Mouse (Mus musculus) ES-E14 (cell line): ENCODE data around the gene Wdr75. TPM values are rescaled to one million over a fixed set of nuclear protein-coding genes. Genes with fewer than 3 reads are reported as not detected.

Experiments
- DNase-seq: peaks from one replicate; pipeline ENCODE4 v3.0.0-alpha.2; 2013; ENCODE audit warnings: low read depth, low spot score
- H3K27ac ChIP-seq: 2 replicates; pipeline ENCODE4 v1.5.1; 2012; ENCODE audit warnings: low read depth, mild to moderate bottlenecking, low read length, moderate library complexity, mixed read lengths; ENCODE audit not compliant: poor library complexity, insufficient read depth, severe bottlenecking
- H3K36me3 ChIP-seq: 2 replicates; pipeline ENCODE4 v1.6.1; 2012; ENCODE audit warnings: mild to moderate bottlenecking, low read length, moderate library complexity, mixed read lengths; ENCODE audit not compliant: control insufficient read depth, poor library complexity, insufficient read depth, severe bottlenecking
- H3K4me1 ChIP-seq, 2 experiments: fragments of 150-350 bp in 1 of 2; sonication (generic) in 1 of 2; 2 replicates each; pipeline ENCODE4 v1.6.1; 2012; ENCODE audit warnings: low read length in 2 of 2, mild to moderate bottlenecking in 1 of 2, mixed read lengths in 1 of 2; ENCODE audit not compliant: control insufficient read depth in 2 of 2, insufficient read depth in 2 of 2, poor library complexity in 1 of 2
- H3K4me3 ChIP-seq, 2 experiments: fragments of 150-350 bp in 1 of 2; sonication (generic) in 1 of 2; 2 replicates each; pipeline ENCODE4 v1.5.1; 2012; ENCODE audit warnings: low read length in 2 of 2, low read depth in 1 of 2, mild to moderate bottlenecking in 1 of 2, mixed read lengths in 1 of 2; ENCODE audit not compliant: insufficient read depth in 1 of 2, poor library complexity in 1 of 2, severe bottlenecking in 1 of 2
- H3K9ac ChIP-seq: 2 replicates; pipeline ENCODE4 v1.6.1; 2012; ENCODE audit warnings: low read depth, mild to moderate bottlenecking, low read length, mixed read lengths; ENCODE audit not compliant: poor library complexity, insufficient read depth, severe bottlenecking
- H3K9me3 ChIP-seq: fragments of 150-350 bp; sonication (generic); 2 replicates; pipeline ENCODE4 v1.6.1; 2012; ENCODE audit warnings: low read depth, mild to moderate bottlenecking, low read length; ENCODE audit not compliant: control insufficient read depth, insufficient read depth
- CHD2 ChIP-seq: IDR thresholded peaks from 2 replicates; pipeline ENCODE4 v1.6.1; 2014; ENCODE audit warnings: mild to moderate bottlenecking, low read depth, low read length, inconsistent platforms
- HCFC1 ChIP-seq: IDR thresholded peaks from 2 replicates; pipeline ENCODE4 v1.6.1; 2012; ENCODE audit warnings: low read length, inconsistent platforms, borderline replicate concordance; ENCODE audit not compliant: insufficient read depth
- MAFK ChIP-seq: IDR thresholded peaks from 2 replicates; pipeline ENCODE4 v1.6.1; 2014; ENCODE audit warnings: mild to moderate bottlenecking, low read depth, low read length, inconsistent platforms; ENCODE audit not compliant: insufficient read depth
- ZC3H11A ChIP-seq: IDR thresholded peaks from 2 replicates; pipeline ENCODE4 v1.6.1; 2012; ENCODE audit warnings: low read depth, mild to moderate bottlenecking, inconsistent platforms, low read length, borderline replicate concordance
- ZNF384 ChIP-seq: IDR thresholded peaks from 2 replicates; pipeline ENCODE4 v1.6.1; 2012; ENCODE audit warnings: low read depth, low read length, inconsistent platforms
- in situ Hi-C, 2 experiments: fragments of 600-800 bp; cut with MboI; formaldehyde crosslinking; loops; one replicate each; pipeline ENCODE4 v1.15.1; 2025; ENCODE audit warnings: low sequenced_read_pairs in 2 of 2, inconsistent platforms in 1 of 2; ENCODE audit not compliant: unreplicated experiment in 2 of 2
- total RNA-seq: library from RNA; depleted of rRNA; stranded (reverse); fragments of 300-350 nt; gene quantifications from 2 replicates; pipeline ENCODE4 v1.2.3, GENCODE M21; 2012

The Wdr75 gene
- total RNA-seq, 1 experiment = 128 TPM

GRCm38 (mm10) chr1:45863641-45864040 is 68.7 kb downstream of the Wdr75 start:
- H3K27ac ChIP-seq = 0 out of 2 replicates have a peak overlapping the region, but pooled peaks have one; percentile 31
- no peak for DNase-seq

GRCm38 (mm10) chr1:45864564-45865014 is 69.6 kb downstream of the Wdr75 start:
- in situ Hi-C loops = loop anchor here in 1 of 2 experiments (25.0 kb wide), 1 partner anchor 148 kb away; no protein-coding TSS in a partner anchor
- DNase-seq = no peak
- no peak overlapping the region for H3K9ac ChIP-seq
- H3K9me3 ChIP-seq = no peaks in the 10 kb centered on the region
- H3K4me1 ChIP-seq = 0 out of 4 replicates have a peak, but pooled peaks cover 3% of the 10 kb centered on the region in 2 experiments
- no peak for TF ChIP-seq HCFC1
- no peak for TF ChIP-seq ZC3H11A
- no peak for TF ChIP-seq ZNF384
- no peak for TF ChIP-seq MAFK
- TF ChIP-seq CHD2 = no peak
- H3K27ac ChIP-seq = no peak overlapping the region
- H3K36me3 ChIP-seq = no peaks in the 10 kb centered on the region
- no peak overlapping the region for H3K4me3 ChIP-seq

More at GRCm38 (mm10) chr1:45863641-45864040, 68.7 kb downstream of the Wdr75 start:
- Histone ChIP-seq H3K9ac (no peak overlapping the region), H3K4me3 (no peak overlapping the region), H3K36me3 (no peaks in the 10 kb centered on the region), H3K9me3 (no peaks in the 10 kb centered on the region), H3K4me1 (0 out of 4 replicates have a peak, but pooled peaks cover 3% of the 10 kb centered on the region in 2 experiments)
- in situ Hi-C loops = loop anchor here in 1 of 2 experiments (25.0 kb wide), 1 partner anchor 149 kb away; no protein-coding TSS in a partner anchor
- TF ChIP-seq MAFK = no peak
- TF ChIP-seq HCFC1 = no peak
- TF ChIP-seq ZC3H11A = no peak
- TF ChIP-seq CHD2 = no peak
- no peak for TF ChIP-seq ZNF384

GRCm38 (mm10) chr1:45865316-45865715 is 70.3 kb downstream of the Wdr75 start:
- Histone ChIP-seq H3K27ac (no peak overlapping the region), H3K9ac (no peak overlapping the region), H3K9me3 (no peaks in the 10 kb centered on the region), H3K4me1 (0 out of 4 replicates have a peak, but pooled peaks cover 3% of the 10 kb centered on the region in 2 experiments), H3K36me3 (no peaks in the 10 kb centered on the region), H3K4me3 (no peak overlapping the region)
- TF ChIP-seq HCFC1 (no peak), CHD2 (no peak), ZNF384 (no peak), MAFK (no peak), ZC3H11A (no peak)
- in situ Hi-C loops = loop anchor here in 1 of 2 experiments (25.0 kb wide), 1 partner anchor 147 kb away; no protein-coding TSS in a partner anchor
- no peak for DNase-seq

GRCm38 (mm10) chr1:45865727-45866126 is 70.8 kb downstream of the Wdr75 start:
- no peaks in the 10 kb centered on the region for H3K9me3 ChIP-seq
- TF ChIP-seq HCFC1 = no peak
- no peak for TF ChIP-seq ZNF384
- TF ChIP-seq CHD2 = no peak
- TF ChIP-seq MAFK = no peak
- TF ChIP-seq ZC3H11A = no peak
- DNase-seq = no peak

More at GRCm38 (mm10) chr1:45865727-45866126, 70.8 kb downstream of the Wdr75 start:
- Histone ChIP-seq H3K4me1 (0 out of 4 replicates have a peak, but pooled peaks cover 3% of the 10 kb centered on the region in 2 experiments), H3K27ac (no peak overlapping the region), H3K36me3 (no peaks in the 10 kb centered on the region), H3K9ac (no peak overlapping the region), H3K4me3 (no peak overlapping the region)
- in situ Hi-C loops = loop anchor here in 1 of 2 experiments (25.0 kb wide), 1 partner anchor 147 kb away; no protein-coding TSS in a partner anchor
